Mouse (Mus musculus) neural tube, embryonic 14.5 days (tissue): ENCODE data around the gene Tmem218. TPM values are rescaled to one million over a fixed set of nuclear protein-coding genes. Genes with fewer than 3 reads are reported as not detected.

Experiments
- ATAC-seq: fragments of 200-750 bp; cut with Nextera tagmentation; 2 replicates; pipeline ENCODE4 v1.8.0; 2017; ENCODE audit warnings: low read depth, mild to moderate bottlenecking, moderate TSS enrichment, moderate library complexity
- H3K27ac ChIP-seq: fragments of 300-500 bp; sonication (generic); 2 replicates; pipeline ENCODE4 v1.5.1; 2014; ENCODE audit warnings: low read depth, mild to moderate bottlenecking, control low read depth, low read length, moderate library complexity, mixed read lengths
- H3K27me3 ChIP-seq: fragments of 300-500 bp; sonication (generic); 2 replicates; pipeline ENCODE4 v1.6.1; 2014; ENCODE audit warnings: low read length; ENCODE audit not compliant: control insufficient read depth, insufficient read depth
- H3K36me3 ChIP-seq: fragments of 300-500 bp; sonication (generic); 2 replicates; pipeline ENCODE4 v1.6.1; 2014; ENCODE audit warnings: low read length, mixed read lengths; ENCODE audit not compliant: control insufficient read depth, insufficient read depth
- H3K4me1 ChIP-seq: fragments of 300-500 bp; sonication (generic); 2 replicates; pipeline ENCODE4 v1.6.1; 2014; ENCODE audit warnings: low read length; ENCODE audit not compliant: control insufficient read depth, insufficient read depth
- H3K4me2 ChIP-seq: fragments of 300-500 bp; sonication (generic); 2 replicates; pipeline ENCODE4 v1.6.1; 2014; ENCODE audit warnings: mild to moderate bottlenecking, low read depth, low read length, control low read depth
- H3K4me3 ChIP-seq: fragments of 300-500 bp; sonication (generic); 2 replicates; pipeline ENCODE4 v1.5.1; 2014; ENCODE audit warnings: low read depth, low read length, control low read depth, mixed read lengths
- H3K9ac ChIP-seq: fragments of 300-500 bp; sonication (generic); replicated peaks from 2 replicates; pipeline ENCODE4 v1.6.1; 2014; ENCODE audit warnings: low read depth, mild to moderate bottlenecking, control low read depth, low read length, mixed read lengths
- H3K9me3 ChIP-seq: fragments of 300-500 bp; sonication (generic); 2 replicates; pipeline ENCODE4 v1.6.1; 2016; ENCODE audit warnings: low read length; ENCODE audit not compliant: control insufficient read depth
- WGBS: fragments of 180-500 bp; shearing (Covaris S2); extraction: QIAGEN DNeasy Blood & Tissue Kit; methylation state at CpG from one replicate; pipeline ENCODE4 v1.1.7; 2014; 5-methylcytosine and 5-hydroxymethylcytosine counted together
- polyA plus RNA-seq: library from polyadenylated mRNA; unstranded; fragments of >200 nt; fragmentation: Nextera tagmentation; extraction: Ambion mirVana; gene quantifications from 2 replicates; pipeline ENCODE4 v1.2.1, GENCODE M21; 2014

The Tmem218 gene
- polyA plus RNA-seq, 1 experiment from 2014 or later, result 9.6 TPM

DNA sequence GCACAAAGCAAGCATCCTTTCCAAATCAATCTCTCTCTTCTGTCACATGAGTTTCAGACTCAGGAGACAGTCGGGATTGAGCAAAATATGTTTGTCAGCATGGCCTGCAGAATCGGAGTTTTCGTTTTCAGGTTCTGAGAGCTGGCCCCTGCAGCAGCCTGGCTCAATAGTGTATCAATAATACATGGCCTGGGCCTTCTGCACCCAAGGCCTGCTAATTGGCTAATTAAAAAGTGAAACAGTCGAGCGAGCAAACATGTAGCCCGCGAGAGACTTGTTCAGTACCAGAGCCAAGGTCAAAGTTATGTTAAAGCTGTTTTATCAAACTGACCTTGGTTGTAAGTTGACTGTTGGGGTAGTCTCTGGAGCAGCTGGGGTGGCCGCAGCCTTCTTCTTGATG, 12.7 kb downstream of the Tmem218 start:
- Histone ChIP-seq H3K4me1 (no peaks in the 10 kb centered on the region), H3K36me3 (no peaks in the 10 kb centered on the region), H3K9me3 (no peaks in the 10 kb centered on the region), H3K4me2 (no peak overlapping the region), H3K4me3 (no peak overlapping the region), H3K9ac (no peak overlapping the region), H3K27me3 (no peaks in the 10 kb centered on the region), H3K27ac (no peak overlapping the region)
- ATAC-seq, result no peak
- 80% methylated on average over 8 of the region's 8 CpGs for WGBS

DNA sequence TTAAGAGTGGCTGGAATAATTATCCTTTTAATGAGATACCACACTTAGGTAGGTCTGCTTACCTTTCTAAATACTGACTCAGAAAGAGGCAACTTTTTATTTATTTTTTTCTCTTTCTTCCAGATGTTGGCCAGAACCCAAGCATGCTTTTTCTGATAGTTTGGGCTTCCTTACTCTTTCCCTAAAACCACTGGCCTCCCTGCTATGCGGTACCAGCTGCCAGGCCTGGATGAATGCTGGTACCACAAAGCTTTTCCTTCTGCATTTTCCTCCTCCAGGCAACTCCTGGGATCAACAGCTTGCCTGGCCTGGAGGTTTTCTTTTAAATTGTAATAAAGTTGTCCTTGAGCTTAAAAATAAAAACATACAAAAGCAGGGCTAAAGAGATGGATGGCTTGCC, 17.6 kb downstream of the Tmem218 start:
- 97% methylated on average over 1 of the region's 1 CpGs for WGBS
- Histone ChIP-seq H3K4me3 (no peak overlapping the region), H3K36me3 (no peaks in the 10 kb centered on the region)

DNA sequence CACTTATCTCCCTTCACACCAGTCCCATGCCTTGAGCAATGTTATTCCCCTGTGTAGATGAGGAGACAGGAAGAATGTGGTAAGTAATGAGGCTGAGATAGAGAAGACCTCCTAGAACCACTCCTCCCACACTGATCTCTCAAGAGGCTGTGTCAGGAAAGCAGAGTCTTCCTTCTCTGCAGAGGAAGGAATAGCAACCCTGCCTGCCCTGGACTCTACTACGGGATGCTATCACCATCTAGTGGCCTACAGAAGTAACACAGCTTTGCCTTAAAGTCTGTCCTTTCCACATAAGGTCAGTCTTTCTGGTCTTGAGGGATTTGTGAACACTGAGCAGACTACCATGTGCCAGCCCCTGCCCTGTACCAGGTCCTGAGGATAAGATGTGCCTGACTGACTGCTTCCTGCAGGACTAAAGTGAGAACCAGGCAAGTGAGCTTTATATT, 21.9 kb downstream of the Tmem218 start:
- Histone ChIP-seq H3K36me3 (no peaks in the 10 kb centered on the region), H3K4me2 (no peak overlapping the region), H3K27ac (no peak overlapping the region), H3K9me3 (no peaks in the 10 kb centered on the region), H3K4me1 (peaks cover 2% of the 10 kb centered on the region; the same call in 1 of the 2 replicates), H3K9ac (no peak overlapping the region), H3K27me3 (no peaks in the 10 kb centered on the region), H3K4me3 (no peak overlapping the region)
- WGBS, result 0% methylated on average over 1 of the region's 1 CpGs
- ATAC-seq, result peak; percentile 95

More for the DNA sequence above, 17.6 kb downstream of the Tmem218 start:
- Histone ChIP-seq H3K9ac (no peak overlapping the region), H3K27me3 (no peaks in the 10 kb centered on the region), H3K9me3 (no peaks in the 10 kb centered on the region), H3K4me2 (no peak overlapping the region), H3K27ac (no peak overlapping the region), H3K4me1 (peaks cover 2% of the 10 kb centered on the region; the same call in 1 of the 2 replicates)
- ATAC-seq, result no peak

DNA sequence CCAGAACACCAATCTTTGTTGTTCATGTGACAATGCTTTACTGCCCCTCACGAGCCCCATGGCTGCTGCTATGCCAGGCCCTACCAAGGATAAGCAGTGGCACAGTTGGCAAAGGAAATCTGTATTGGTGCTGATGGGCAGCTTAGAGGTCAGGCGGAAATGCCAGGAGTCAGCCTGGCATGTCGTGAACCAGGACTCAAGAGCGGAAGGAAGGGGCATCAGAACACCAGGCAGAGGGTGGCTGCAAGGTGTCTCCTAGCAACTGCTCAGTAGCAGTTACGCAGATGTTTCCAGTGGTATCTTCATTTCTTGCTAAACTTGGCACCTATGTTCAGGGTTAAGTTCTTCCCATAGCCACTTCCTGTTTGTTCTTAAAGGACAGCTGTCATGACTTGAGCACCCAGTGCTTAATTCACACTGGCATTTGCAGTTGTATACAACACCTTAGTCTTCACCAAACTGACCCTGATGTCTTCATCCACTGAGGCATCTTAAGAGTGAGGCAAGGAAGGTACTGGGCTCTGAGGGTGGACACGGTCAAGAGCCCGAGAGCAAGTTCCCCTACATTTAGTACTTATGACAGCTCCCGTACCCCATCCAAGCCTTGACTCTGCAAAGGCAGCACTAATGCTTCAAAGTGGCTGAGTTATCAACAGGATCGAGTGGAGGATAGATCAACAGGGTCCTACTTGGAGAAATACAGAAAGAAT, 22.6 kb downstream of the Tmem218 start:
- H3K4me2 ChIP-seq, result no peak overlapping the region
- no peaks in the 10 kb centered on the region for H3K27me3 ChIP-seq
- H3K4me1 ChIP-seq, result peaks cover 2% of the 10 kb centered on the region; the same call in 1 of the 2 replicates
- H3K27ac ChIP-seq, result no peak overlapping the region
- WGBS, result 90% methylated on average over 9 of the region's 9 CpGs
- ATAC-seq, result no peak
- no peaks in the 10 kb centered on the region for H3K36me3 ChIP-seq
- H3K9ac ChIP-seq, result no peak overlapping the region
- H3K9me3 ChIP-seq, result no peaks in the 10 kb centered on the region
- no peak overlapping the region for H3K4me3 ChIP-seq

DNA sequence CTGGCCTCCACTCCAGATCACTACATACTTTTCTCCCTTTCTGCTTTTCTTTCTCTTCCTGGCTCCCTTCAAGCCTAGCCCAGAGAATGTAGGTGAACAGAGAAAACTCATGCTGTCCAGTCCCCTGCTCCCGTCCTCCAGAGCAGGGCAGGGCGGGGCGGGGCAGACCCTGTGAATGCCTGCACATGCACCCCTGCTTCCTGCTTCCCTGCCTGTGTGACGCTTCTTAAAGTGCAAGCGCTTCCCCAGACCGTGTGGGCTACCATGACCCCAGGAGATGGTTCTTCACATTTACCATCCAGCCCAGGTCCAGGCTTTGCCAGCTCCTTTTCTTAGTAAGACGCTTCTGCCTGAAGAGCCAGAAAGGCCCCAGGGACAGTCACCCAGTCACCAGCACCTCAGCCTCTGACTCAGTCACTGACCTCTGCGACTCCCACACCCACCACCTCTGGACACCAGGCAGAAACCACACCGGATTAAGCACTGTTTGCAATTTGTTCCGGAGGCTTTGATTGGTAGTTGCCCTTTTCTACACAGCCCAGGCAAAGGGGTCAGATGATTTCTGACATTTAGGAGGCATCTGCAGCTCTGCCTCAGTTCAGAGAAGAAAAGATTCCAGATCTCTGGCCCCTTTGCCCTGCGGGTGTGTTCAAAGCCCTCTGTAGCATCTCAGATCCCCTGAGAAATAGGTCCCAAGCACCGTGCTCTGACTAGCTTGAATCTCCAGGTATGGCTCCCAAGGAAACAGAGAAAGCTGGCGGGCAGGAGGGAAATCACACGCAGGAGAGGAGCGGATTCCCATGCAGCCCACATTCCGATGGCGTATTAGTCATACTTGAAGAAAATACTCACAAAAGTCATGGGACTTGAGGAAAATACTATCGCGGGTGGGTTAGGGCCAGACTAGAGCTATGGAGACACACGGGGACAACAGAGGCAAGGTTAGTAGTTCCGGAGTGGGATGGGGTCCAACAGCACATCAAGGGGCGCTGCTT, 24.5 kb downstream of the Tmem218 start:
- no peak for ATAC-seq
- Histone ChIP-seq H3K36me3 (no peaks in the 10 kb centered on the region), H3K27me3 (no peaks in the 10 kb centered on the region), H3K9ac (no peak overlapping the region), H3K27ac (no peak overlapping the region), H3K4me1 (peaks cover 2% of the 10 kb centered on the region; the same call in 1 of the 2 replicates), H3K9me3 (no peaks in the 10 kb centered on the region), H3K4me3 (no peak overlapping the region), H3K4me2 (no peak overlapping the region)
- 73% methylated on average over 22 of the region's 22 CpGs for WGBS

DNA sequence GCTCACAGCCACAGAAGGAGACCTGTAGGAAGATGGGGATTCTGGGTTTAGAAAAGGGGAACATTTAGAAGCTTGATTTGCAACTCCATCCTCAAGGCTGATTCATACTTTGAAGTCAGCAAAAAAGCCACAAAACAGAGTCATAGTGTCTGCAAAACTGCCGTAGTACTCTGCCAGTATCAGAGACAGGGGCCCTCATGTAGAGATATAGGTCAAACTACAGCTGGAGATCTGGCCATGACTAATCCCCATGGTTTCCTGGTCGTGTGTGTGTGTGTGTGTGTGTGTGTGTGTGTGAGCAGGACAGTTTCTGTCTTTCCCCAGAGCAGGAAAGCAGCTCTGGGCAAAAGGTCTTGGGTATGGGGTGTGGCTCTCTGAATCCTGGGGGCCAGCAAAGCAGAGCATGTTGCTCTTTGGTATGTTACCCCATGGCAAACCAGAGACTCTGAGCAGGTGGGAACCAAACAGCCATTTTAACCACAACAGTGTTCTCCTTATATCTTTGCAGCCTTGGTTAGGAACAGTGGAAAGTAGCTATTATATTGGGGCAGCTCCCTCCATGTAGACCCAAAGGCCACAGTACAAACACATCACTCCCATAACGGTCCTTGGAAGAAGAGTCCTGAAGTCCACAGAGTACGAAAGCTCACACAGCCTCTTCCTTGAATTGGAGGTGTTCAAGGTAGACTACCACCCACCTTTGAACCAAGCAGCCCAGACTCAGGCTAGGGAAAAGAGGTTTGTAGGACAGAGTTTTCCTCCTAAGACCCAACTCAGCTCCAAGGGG, 28.1 kb downstream of the Tmem218 start:
- Histone ChIP-seq H3K27me3 (no peaks in the 10 kb centered on the region), H3K36me3 (no peaks in the 10 kb centered on the region), H3K4me3 (no peak overlapping the region), H3K9me3 (no peaks in the 10 kb centered on the region), H3K27ac (no peak overlapping the region), H3K4me1 (no peaks in the 10 kb centered on the region), H3K9ac (no peak overlapping the region), H3K4me2 (no peak overlapping the region)
- ATAC-seq, result no peak
- WGBS, result 70% methylated on average over 4 of the region's 4 CpGs

DNA sequence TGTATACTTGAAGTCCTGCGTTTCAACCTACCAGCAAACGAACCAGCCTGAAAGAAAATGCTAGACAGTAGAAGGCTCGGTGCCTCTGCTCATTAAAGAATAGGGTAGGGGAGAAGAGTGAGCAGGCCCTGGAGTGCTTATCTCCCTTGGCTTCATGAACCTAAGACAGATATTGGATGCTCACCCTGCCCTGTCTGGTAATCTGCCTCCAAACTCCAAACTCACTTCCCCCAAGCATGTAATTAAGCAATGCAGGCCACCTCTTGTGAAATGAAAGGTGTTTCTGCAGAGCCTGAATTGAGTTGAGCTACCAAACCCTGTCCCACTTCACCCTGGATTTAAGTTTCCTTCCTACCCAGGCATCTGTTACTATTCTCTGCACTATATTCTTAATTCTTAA, 34.7 kb downstream of the Tmem218 start:
- Histone ChIP-seq H3K27ac (no peak overlapping the region), H3K4me3 (no peak overlapping the region), H3K9ac (no peak overlapping the region), H3K36me3 (no peaks in the 10 kb centered on the region), H3K4me1 (no peaks in the 10 kb centered on the region), H3K27me3 (no peaks in the 10 kb centered on the region), H3K4me2 (no peak overlapping the region), H3K9me3 (no peaks in the 10 kb centered on the region)
- no peak for ATAC-seq
- WGBS, result 90% methylated on average over 3 of the region's 3 CpGs

DNA sequence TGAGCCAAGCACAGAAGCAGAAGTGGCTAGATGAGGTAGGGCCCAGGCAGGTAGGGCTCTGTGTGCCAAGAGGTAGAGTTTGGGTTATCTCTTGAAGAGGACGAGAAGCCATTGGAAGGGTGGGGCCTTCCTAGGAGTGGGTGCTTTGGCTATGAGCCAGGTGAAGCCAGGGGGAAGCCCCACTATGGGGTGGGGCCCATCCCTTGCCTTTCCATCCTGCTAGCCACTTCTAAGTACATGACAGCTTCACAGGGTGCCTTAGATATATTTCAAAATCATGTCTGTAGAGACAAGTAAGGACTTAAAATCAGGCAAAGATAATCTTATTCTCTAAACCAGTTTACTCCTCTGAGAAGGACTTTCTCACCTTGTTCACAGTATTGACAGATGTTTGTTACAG, 36.6 kb downstream of the Tmem218 start:
- Histone ChIP-seq H3K4me2 (no peak overlapping the region), H3K27me3 (no peaks in the 10 kb centered on the region), H3K36me3 (no peaks in the 10 kb centered on the region), H3K27ac (no peak overlapping the region), H3K4me1 (no peaks in the 10 kb centered on the region), H3K9me3 (no peaks in the 10 kb centered on the region), H3K4me3 (no peak overlapping the region), H3K9ac (no peak overlapping the region)
- no peak for ATAC-seq
- 94% methylated on average over 1 of the region's 1 CpGs for WGBS
